Mouse (Mus musculus) liver, adult 2 months (tissue): ENCODE data around the gene Hpcal1. TPM values are rescaled to one million over a fixed set of nuclear protein-coding genes. Genes with fewer than 3 reads are reported as not detected.

Experiments used
- DNase-seq: peaks from one replicate; pipeline ENCODE4 v3.0.0-alpha.2; 2011; ENCODE audit warnings: low read depth, low spot score; ENCODE audit errors: extremely low read depth
- H3K27ac ChIP-seq: fragments of 200-500 bp; replicated peaks from 2 replicates; pipeline ENCODE4 v1.5.1; 2012; ENCODE audit warnings: low read depth, mild to moderate bottlenecking, control low read depth, inconsistent platforms, low read length; ENCODE audit not compliant: insufficient read depth
- H3K27me3 ChIP-seq: fragments of 200-500 bp; 2 replicates; pipeline ENCODE4 v1.6.1; 2012; ENCODE audit warnings: mild to moderate bottlenecking, moderate library complexity, low read length, inconsistent platforms; ENCODE audit not compliant: control insufficient read depth, insufficient read depth
- H3K36me3 ChIP-seq: fragments of 200-500 bp; 2 replicates; pipeline ENCODE4 v1.6.1; 2012; ENCODE audit warnings: low read length, inconsistent platforms; ENCODE audit not compliant: control insufficient read depth, insufficient read depth
- H3K4me1 ChIP-seq: fragments of 200-500 bp; 2 replicates; pipeline ENCODE4 v1.6.1; 2011; ENCODE audit warnings: low read length; ENCODE audit not compliant: control insufficient read depth, insufficient read depth
- H3K4me3 ChIP-seq: fragments of 200-500 bp; 2 replicates; pipeline ENCODE4 v1.5.1; 2011; ENCODE audit warnings: low read depth, mild to moderate bottlenecking, control low read depth, low read length, moderate library complexity; ENCODE audit not compliant: insufficient read depth
- H3K79me2 ChIP-seq: fragments of 200-500 bp; 2 replicates; pipeline ENCODE4 v1.6.1; 2012; ENCODE audit warnings: inconsistent platforms, mild to moderate bottlenecking, low read length, moderate library complexity; ENCODE audit not compliant: control insufficient read depth, insufficient read depth
- H3K9ac ChIP-seq: fragments of 200-500 bp; 2 replicates; pipeline ENCODE4 v1.6.1; 2012; ENCODE audit warnings: low read depth, mild to moderate bottlenecking, control low read depth, inconsistent platforms, low read length
- CTCF ChIP-seq: fragments of 200-500 bp; IDR thresholded peaks from 2 replicates; pipeline ENCODE4 v1.5.1; 2011; ENCODE audit warnings: low read depth, low read length, control low read depth
- POLR2A ChIP-seq: fragments of 200-500 bp; IDR thresholded peaks from 2 replicates; pipeline ENCODE4 v1.6.1; 2011; ENCODE audit warnings: low read length, control low read depth; ENCODE audit not compliant: insufficient read depth; ENCODE audit errors: extremely low read depth
- WGBS: fragments of 180-500 bp; shearing (Covaris S2); methylation state at CpG from one replicate; pipeline ENCODE4 v1.1.7; 2018; 5-methylcytosine and 5-hydroxymethylcytosine counted together
- polyA plus RNA-seq: library from polyadenylated mRNA; depleted of rRNA; stranded (reverse); fragments of >200 nt; gene quantifications from 2 replicates; pipeline ENCODE4 v1.2.3, GENCODE M21; 2012
- total RNA-seq: library from RNA; depleted of rRNA; stranded (reverse); fragments of >200 nt; gene quantifications from 2 replicates; pipeline ENCODE4 v1.2.3, GENCODE M21; 2014

Hpcal1 gene
- total and polyA plus RNA-seq, 2 experiments: 8.5 to 23.2 TPM

- Histone ChIP-seq H3K27me3 (no peaks in the 10 kb centered on the region), H3K9ac (no peak overlapping the region), H3K36me3 (no peaks in the 10 kb centered on the region), H3K4me3 (no peak overlapping the region), H3K79me2 (peaks cover 24% of the 10 kb centered on the region), H3K4me1 (peaks cover 28% of the 10 kb centered on the region), H3K27ac (peak overlapping the region; percentile 68)
- DNase-seq: peak; percentile 92
- WGBS: 10% methylated on average over 17 of the region's 17 CpGs
- TF ChIP-seq CTCF (no peak), POLR2A (no peak)
Observed at GRCm38 (mm10) chr12:17741637-17742364, 51.1 kb downstream of the Hpcal1 start.

DNA sequence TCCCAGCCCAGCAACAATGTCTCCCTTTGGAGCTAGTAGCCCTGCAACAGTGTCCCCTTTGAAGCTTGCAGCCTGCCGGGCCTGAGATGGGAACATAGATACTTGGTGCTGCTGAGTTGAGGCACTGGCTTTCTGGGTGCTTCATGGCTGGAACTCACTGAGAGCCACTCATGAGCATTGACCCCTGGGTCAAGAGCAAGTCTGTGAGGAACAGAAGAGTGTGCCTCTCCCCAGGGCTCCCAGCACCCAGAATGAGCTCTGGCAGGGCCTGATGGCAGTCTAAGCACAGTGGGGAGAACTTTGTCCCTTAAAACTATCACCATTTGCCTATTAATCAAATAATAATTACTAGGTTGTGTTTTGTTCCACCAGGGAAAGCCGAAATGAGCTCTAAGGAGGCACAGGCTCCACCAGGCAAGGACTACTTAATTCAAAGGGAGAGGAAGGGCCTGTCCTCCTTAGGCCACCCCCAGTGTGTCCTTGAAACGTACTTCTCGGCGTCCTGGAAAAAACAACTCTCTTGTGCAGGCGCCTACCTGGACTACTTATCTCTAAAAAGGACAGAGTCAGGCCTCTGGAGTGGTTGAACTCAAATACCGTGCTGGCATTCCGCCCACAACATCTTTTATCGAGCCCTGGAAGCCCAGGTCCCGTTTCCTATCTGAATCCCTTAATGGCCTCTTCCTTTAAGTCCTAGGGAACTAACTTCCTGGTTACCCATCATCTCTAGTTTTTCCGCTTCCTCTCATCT, 52.1 kb downstream of the Hpcal1 start:
- H3K4me1 ChIP-seq: peaks cover 37% of the 10 kb centered on the region

DNA sequence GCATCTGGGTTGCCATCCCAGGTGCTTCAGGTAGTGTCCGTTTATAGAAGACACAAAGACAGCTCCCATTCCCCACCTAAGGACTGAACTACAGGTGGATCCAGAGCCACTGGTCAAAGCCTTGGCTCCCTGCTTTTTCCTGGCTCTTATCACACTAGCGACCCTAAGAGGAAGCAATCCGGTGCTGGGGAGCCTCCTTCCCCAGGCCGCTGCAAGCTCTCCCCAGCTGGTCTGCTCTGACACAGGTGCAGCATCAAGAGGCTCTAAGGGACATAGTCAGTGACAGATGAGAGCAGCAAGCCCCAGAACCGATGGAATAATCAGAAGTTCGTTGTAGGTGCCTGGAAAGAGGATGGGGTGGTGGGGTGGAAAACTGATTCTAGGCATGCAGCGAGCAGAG, 54.8 kb downstream of the Hpcal1 start:
- peaks cover 7% of the 10 kb centered on the region for H3K79me2 ChIP-seq
- peaks cover 46% of the 10 kb centered on the region for H3K4me1 ChIP-seq
- H3K4me3 ChIP-seq: no peak overlapping the region
- no peaks in the 10 kb centered on the region for H3K27me3 ChIP-seq
- no peak for DNase-seq
- no peaks in the 10 kb centered on the region for H3K36me3 ChIP-seq
- H3K27ac ChIP-seq: no peak overlapping the region
- no peak overlapping the region for H3K9ac ChIP-seq
- TF ChIP-seq CTCF (no peak), POLR2A (no peak)
- 84% methylated on average over 7 of the region's 7 CpGs for WGBS

More for the DNA sequence above, 52.1 kb downstream of the Hpcal1 start:
- H3K79me2 ChIP-seq: peaks cover 24% of the 10 kb centered on the region
- H3K36me3 ChIP-seq: no peaks in the 10 kb centered on the region
- peak overlapping the region; percentile 68 for H3K27ac ChIP-seq
- no peak overlapping the region for H3K9ac ChIP-seq
- peak; percentile 55 for DNase-seq
- H3K27me3 ChIP-seq: no peaks in the 10 kb centered on the region
- no peak overlapping the region for H3K4me3 ChIP-seq
- no peak for TF ChIP-seq CTCF
- TF ChIP-seq POLR2A: no peak
- 41% methylated on average over 11 of the region's 11 CpGs for WGBS

- Histone ChIP-seq H3K36me3 (no peaks in the 10 kb centered on the region), H3K27me3 (no peaks in the 10 kb centered on the region), H3K9ac (no peak overlapping the region), H3K27ac (peak overlapping the region; percentile 68), H3K4me1 (peaks cover 42% of the 10 kb centered on the region), H3K79me2 (peaks cover 5% of the 10 kb centered on the region; the same call in 1 of the 2 replicates), H3K4me3 (no peak overlapping the region)
- TF ChIP-seq POLR2A (no peak), CTCF (no peak)
- peak; percentile 95 for DNase-seq
- WGBS: 1% methylated on average over 3 of the region's 3 CpGs
Observed at GRCm38 (mm10) chr12:17746725-17747124, 56.1 kb downstream of the Hpcal1 start.

DNA sequence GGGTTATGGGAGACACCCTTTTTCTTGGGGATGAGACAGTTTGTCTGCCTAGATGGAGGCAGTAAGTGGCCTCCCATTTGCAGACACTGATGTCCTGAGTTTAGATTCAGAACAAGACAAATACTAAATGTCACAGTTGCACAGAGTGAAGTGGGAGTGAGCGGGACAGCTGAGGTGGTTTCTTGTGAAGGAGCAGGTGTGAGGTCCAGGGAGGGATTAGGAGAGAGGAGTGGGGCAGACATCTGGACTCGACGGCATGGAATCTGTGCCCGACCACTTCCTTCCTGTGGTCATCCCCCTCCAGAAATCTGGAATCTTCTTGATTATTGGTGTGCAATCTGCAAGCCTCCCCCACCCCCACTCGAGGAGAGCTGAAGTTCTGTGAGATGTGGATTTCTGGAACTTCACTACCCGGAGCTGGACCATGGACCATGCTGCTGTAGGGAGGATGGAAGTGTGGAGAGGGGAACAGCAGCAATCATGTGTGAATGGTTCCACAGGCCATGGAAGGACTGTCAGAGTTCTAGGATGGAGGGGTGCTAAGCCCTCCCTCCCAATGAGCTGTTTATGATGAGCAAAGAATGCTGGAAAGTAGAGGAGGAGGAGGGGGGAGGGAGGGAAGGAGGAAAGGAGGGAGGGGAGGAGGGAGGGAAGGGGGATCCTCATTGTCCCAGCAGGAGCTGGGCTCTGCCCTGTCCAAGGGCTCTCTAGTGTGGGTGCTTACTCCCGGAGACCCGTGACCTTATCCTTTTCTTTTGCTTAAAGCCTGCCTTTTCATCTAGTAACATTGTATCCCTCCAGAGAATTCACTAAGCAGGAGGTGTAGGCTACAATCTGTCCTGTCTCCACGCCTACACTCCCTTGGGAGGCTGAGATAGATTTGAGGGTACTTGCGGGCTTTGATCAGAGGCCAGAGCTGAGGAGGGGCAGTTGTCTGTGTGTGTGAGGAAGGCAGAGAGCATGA, 56.8 kb downstream of the Hpcal1 start:
- Histone ChIP-seq H3K79me2 (peaks cover 8% of the 10 kb centered on the region; the same call in 1 of the 2 replicates), H3K27ac (peak overlapping the region; percentile 68), H3K4me1 (peaks cover 38% of the 10 kb centered on the region), H3K4me3 (no peak overlapping the region), H3K27me3 (no peaks in the 10 kb centered on the region), H3K36me3 (no peaks in the 10 kb centered on the region), H3K9ac (no peak overlapping the region)
- DNase-seq: no peak
- WGBS: 59% methylated on average over 10 of the region's 10 CpGs
- TF ChIP-seq POLR2A (no peak), CTCF (no peak)
